20 mouse cellular contexts compared by ENCODE assay signal in the genomic region with DNA sequence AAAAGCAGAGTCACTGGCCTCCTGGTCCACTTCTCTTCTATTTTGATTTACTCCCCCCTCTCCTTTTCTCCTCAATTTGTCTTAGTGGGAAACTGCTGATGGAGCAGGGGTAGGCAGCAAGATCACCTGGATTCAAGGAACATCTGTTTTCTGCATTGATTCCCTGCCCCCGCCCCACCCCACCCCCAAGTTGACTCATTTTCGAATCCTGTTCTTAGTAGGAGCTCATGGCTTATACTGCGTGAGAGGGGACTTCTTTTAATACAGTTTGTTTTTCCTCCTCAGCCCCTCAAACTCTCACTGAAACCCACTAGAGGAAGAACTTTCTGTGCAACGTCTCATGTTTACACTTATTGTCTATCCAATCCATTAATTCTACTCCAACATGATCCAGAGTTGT. TPM values are rescaled to one million over a fixed set of nuclear protein-coding genes. Genes with fewer than 3 reads are reported as not detected.
DNase-seq lines count a peak whose midpoint lies in the region; ATAC-seq and TF ChIP-seq lines count a peak whose summit lies in the region.
"Had no signal": no experiment of that assay in that cellular context is flagged by ENCODE, and none has a peak within 500 bp of the region (broad histone marks: within the 10 kb centered on the region; RNA-seq: fewer than 3 reads in every experiment).

No protein-coding gene starts in this region.

- H3K36me3 ChIP-seq in CH12.LX (replicated peaks in 1 of 2; ENCODE audit: control insufficient read depth in 1 of 2, insufficient read depth in 1 of 2, low read length in 1 of 2) = no peaks in the 10 kb centered on the region
- no peaks in the 10 kb centered on the region for H3K36me3 ChIP-seq in limb, embryonic 10.5 days
- no peaks in the 10 kb centered on the region for H3K36me3 ChIP-seq in limb, embryonic 13.5 days
- H3K36me3 ChIP-seq: embryonic facial prominence, embryonic 10.5 days; embryonic facial prominence, embryonic 12.5 days; forebrain, embryonic 15.5 days had no signal

- ATAC-seq in limb, embryonic 13.5 days (ENCODE audit: low FRiP score, low read depth) = no peak
- ATAC-seq: CD4-positive, CD25-positive, alpha-beta regulatory T cell, adult 4 months; forebrain, embryonic 13.5 days; forebrain, embryonic 15.5 days; forebrain, postnatal 0 days had no signal

- no peaks in the 10 kb centered on the region for H3K9me3 ChIP-seq in CH12.LX (replicated peaks; ENCODE audit: low read length)
- no peaks in the 10 kb centered on the region for H3K9me3 ChIP-seq in limb, embryonic 10.5 days (replicated peaks)
- H3K9me3 ChIP-seq in limb, embryonic 13.5 days = no peaks in the 10 kb centered on the region
- H3K9me3 ChIP-seq: embryonic facial prominence, embryonic 10.5 days; embryonic facial prominence, embryonic 12.5 days; forebrain, embryonic 13.5 days; forebrain, embryonic 15.5 days had no signal

- no peak for TF ChIP-seq POLR2A in CH12.LX (IDR thresholded peaks at IDR 0.05; ENCODE audit: low read depth, low read length)

- H3K79me2 ChIP-seq in CH12.LX (replicated peaks; ENCODE audit: control insufficient read depth, extremely low read depth, insufficient read depth, poor library complexity, severe bottlenecking) = no peaks in the 10 kb centered on the region

- H3K27ac ChIP-seq in CH12.LX (ENCODE audit: insufficient read depth, low read depth) = no peak overlapping the region
- H3K27ac ChIP-seq in limb, embryonic 10.5 days = peak overlapping the region; percentile 42
- H3K27ac ChIP-seq in limb, embryonic 13.5 days = 0 out of 2 replicates have a peak overlapping the region, but pooled peaks have one; percentile 40
- H3K27ac ChIP-seq: embryonic facial prominence, embryonic 10.5 days; embryonic facial prominence, embryonic 12.5 days; forebrain, embryonic 13.5 days; forebrain, embryonic 15.5 days had no signal

- 47% methylated on average over 4 of the region's 4 CpGs for WGBS in limb, embryonic 10.5 days
- WGBS in limb, embryonic 13.5 days = 41% methylated on average over 4 of the region's 4 CpGs

- no peak overlapping the region for H3K4me3 ChIP-seq in CH12.LX (replicated peaks in 1 of 3; ENCODE audit: low read depth in 2 of 3, low read length in 2 of 3, poor library complexity in 1 of 3)
- no peak overlapping the region for H3K4me3 ChIP-seq in limb, embryonic 10.5 days
- H3K4me3 ChIP-seq in limb, embryonic 13.5 days = no peak overlapping the region
- H3K4me3 ChIP-seq: embryonic facial prominence, embryonic 10.5 days; embryonic facial prominence, embryonic 12.5 days; forebrain, embryonic 13.5 days; forebrain, embryonic 15.5 days had no signal

- H3K4me1 ChIP-seq in CH12.LX (ENCODE audit: control insufficient read depth in 1 of 2, insufficient read depth in 2 of 2) = peaks cover 8 to 33% of the 10 kb centered on the region in 2 experiments
- peaks cover 91% of the 10 kb centered on the region for H3K4me1 ChIP-seq in limb, embryonic 10.5 days
- H3K4me1 ChIP-seq in limb, embryonic 13.5 days = peaks cover 62% of the 10 kb centered on the region

- in situ Hi-C loops in CH12.LX (cut with MboI; ENCODE audit: low pct_ligation_motif_present, low pct_unique_long_range_greater_than_20kb, low sequenced_read_pairs) = no loop called here

- H3K27me3 ChIP-seq in CH12.LX (replicated peaks) = peaks cover 2% of the 10 kb centered on the region
- H3K27me3 ChIP-seq in limb, embryonic 10.5 days (ENCODE audit: low read depth, poor library complexity, severe bottlenecking) = peaks cover 43% of the 10 kb centered on the region
- no peaks in the 10 kb centered on the region for H3K27me3 ChIP-seq in limb, embryonic 13.5 days
- H3K27me3 ChIP-seq: embryonic facial prominence, embryonic 12.5 days; forebrain, embryonic 15.5 days had no signal

- TF ChIP-seq EP300 in CH12.LX (IDR thresholded peaks at IDR 0.05; ENCODE audit: low read length) = peak; percentile 75; the same call in 1 of the 2 replicates

- no peak overlapping the region for H3K9ac ChIP-seq in CH12.LX (ENCODE audit: insufficient read depth, low read depth)
- no peak overlapping the region for H3K9ac ChIP-seq in limb, embryonic 13.5 days
- H3K9ac ChIP-seq: embryonic facial prominence, embryonic 12.5 days; forebrain, embryonic 13.5 days; forebrain, embryonic 15.5 days; forebrain, postnatal 0 days had no signal

- TF ChIP-seq CTCF in CH12.LX (conservative IDR thresholded peaks at IDR 0.05 in 1 of 2, IDR thresholded peaks at IDR 0.05 in 1 of 2; ENCODE audit: low read depth in 2 of 2, low read length in 2 of 2) = no peak

- dilution Hi-C loops in CH12.LX (cut with MboI; ENCODE audit: extremely low pct_ligation_motif_present, extremely low pct_unique_long_range_greater_than_20kb, low sequenced_read_pairs) = no loop called here

- DNase-seq in CH12.LX (ENCODE audit: extremely low read depth) = peak; percentile 50
- no peak for DNase-seq in limb, embryonic 10.5 days (ENCODE audit: low spot score)
- DNase-seq in layer of hippocampus, postnatal 36 days = no peak
- DNase-seq in layer of hippocampus, adult 8-10 months (ENCODE audit: low spot score in 2 of 2) = no peak
- DNase-seq: adrenal gland, adult 2 months; adrenal gland, postnatal 10 days; adrenal gland, postnatal 36 days; B cell, adult 2 months; cerebellum, adult 11-12 months; cerebellum, adult 2 months; cerebellum, adult 9-10 months; cerebellum, postnatal 10 days; cerebellum, postnatal 25 days; forebrain, postnatal 0 days had no signal

- peak overlapping the region; percentile 15; the same call in 1 of the 2 replicates for H3K4me2 ChIP-seq in CH12.LX (ENCODE audit: insufficient read depth, low read depth, poor library complexity, severe bottlenecking)
- no peak overlapping the region for H3K4me2 ChIP-seq in limb, embryonic 13.5 days (replicated peaks)
- H3K4me2 ChIP-seq: embryonic facial prominence, embryonic 12.5 days; forebrain, embryonic 13.5 days; forebrain, embryonic 15.5 days had no signal

- no peak for TF ChIP-seq RAD21 in CH12.LX (IDR thresholded peaks at IDR 0.05; ENCODE audit: low read depth, low read length)

TF ChIP-seq in CH12.LX, 34 proteins besides CTCF, POLR2A, EP300 and RAD21:
- TF ChIP-seq MAX (IDR thresholded peaks at IDR 0.05; ENCODE audit: low read length) = no peak
- no peak for TF ChIP-seq MXI1 (IDR thresholded peaks at IDR 0.05; ENCODE audit: low read depth, low read length)
- TF ChIP-seq HCFC1 (IDR thresholded peaks at IDR 0.05; ENCODE audit: low read depth, low read length) = no peak
- no peak for TF ChIP-seq ELF1 (IDR thresholded peaks at IDR 0.05; ENCODE audit: low read depth, low read length)
- peak; percentile 59 for TF ChIP-seq JUN (IDR thresholded peaks at IDR 0.05; ENCODE audit: insufficient read depth, low read depth, low read length)
- TF ChIP-seq ZC3H11A (IDR thresholded peaks at IDR 0.05; ENCODE audit: low read depth, low read length) = no peak
- no peak for TF ChIP-seq MEF2A (IDR thresholded peaks at IDR 0.05; ENCODE audit: borderline replicate concordance, low read depth, low read length)
- TF ChIP-seq CHD1 (IDR thresholded peaks at IDR 0.05; ENCODE audit: low read depth, low read length) = no peak
- TF ChIP-seq JUND (conservative IDR thresholded peaks at IDR 0.05; ENCODE audit: low read depth, low read length) = peak; percentile 78
- no peak for TF ChIP-seq MYC (IDR thresholded peaks at IDR 0.05; ENCODE audit: low read depth, low read length)
- TF ChIP-seq CHD2 (IDR thresholded peaks at IDR 0.05; ENCODE audit: low read length) = peak; percentile 80; the same call in 1 of the 2 replicates
- peak; percentile 59; the same call in 1 of the 2 replicates for TF ChIP-seq ETS1 (conservative IDR thresholded peaks at IDR 0.05; ENCODE audit: low read depth, low read length)
- peak; percentile 92 for TF ChIP-seq IRF4 (IDR thresholded peaks at IDR 0.05; ENCODE audit: low read depth, low read length)
- peak; percentile 75 for TF ChIP-seq RCOR1 (conservative IDR thresholded peaks at IDR 0.05; ENCODE audit: low read depth, low read length)
- TF ChIP-seq TCF12 (IDR thresholded peaks at IDR 0.05; ENCODE audit: low read depth, low read length) = peak; percentile 62; the same call in 1 of the 2 replicates
- TF ChIP-seq NRF1 (IDR thresholded peaks at IDR 0.05; ENCODE audit: low read depth, low read length) = no peak
- peak; percentile 43; the same call in 1 of the 2 replicates for TF ChIP-seq MAZ (IDR thresholded peaks at IDR 0.05; ENCODE audit: low read depth, low read length)

RNA-seq across cellular contexts. Expression of a gene that starts 56.3 kb away (rescaled TPM):
- 27.3 and 28.2 TPM in 2 replicates for total RNA-seq in CH12.LX (2012; rRNA removed)
- 21.7 and 23.7 TPM in 2 replicates for total RNA-seq in CH12.LX (2014; rRNA removed)
- polyA plus RNA-seq in CH12.LX (2012; ENCODE audit: insufficient read length, low read depth) = 29.5 and 30.1 TPM in 2 replicates
- 35.6 and 36.8 TPM in 2 replicates for polyA plus RNA-seq in limb, embryonic 10.5 days (2016; fragmentation: Nextera tagmentation; extraction: Ambion mirVana)
- polyA plus RNA-seq in limb, embryonic 13.5 days (2015; fragmentation: Nextera tagmentation; extraction: Ambion mirVana) = 29.6 and 31.9 TPM in 2 replicates
- total RNA-seq in layer of hippocampus, postnatal 36 days (2021) = 10 to 100 TPM; 11.8 to 12.0 TPM
- total RNA-seq in layer of hippocampus, adult 8-10 months (2022) = 10 to 100 TPM; 11.8 to 12.9 (median 12.1) TPM

RNA-seq across cellular contexts. Expression of a gene that starts 56.4 kb away (rescaled TPM):
- total RNA-seq in CH12.LX (2012; rRNA removed) (12.7 and 19.1 TPM in 2 replicates), CH12.LX (2014; rRNA removed) (21.3 and 22.2 TPM in 2 replicates)
- polyA plus RNA-seq in CH12.LX (2012; ENCODE audit: insufficient read length, low read depth) = 27.7 and 28.7 TPM in 2 replicates
- polyA plus RNA-seq in limb, embryonic 10.5 days (2016; fragmentation: Nextera tagmentation; extraction: Ambion mirVana) = 62.6 and 66.7 TPM in 2 replicates
- polyA plus RNA-seq in limb, embryonic 13.5 days (2015; fragmentation: Nextera tagmentation; extraction: Ambion mirVana) = 54.2 and 58.2 TPM in 2 replicates
- total RNA-seq in layer of hippocampus, postnatal 36 days (2021) = 10 to 100 TPM; 28.7 to 33.9 TPM
- 10 to 100 TPM; 23.9 to 32.9 (median 27.7) TPM for total RNA-seq in layer of hippocampus, adult 8-10 months (2022)
